In the genomic region with DNA sequence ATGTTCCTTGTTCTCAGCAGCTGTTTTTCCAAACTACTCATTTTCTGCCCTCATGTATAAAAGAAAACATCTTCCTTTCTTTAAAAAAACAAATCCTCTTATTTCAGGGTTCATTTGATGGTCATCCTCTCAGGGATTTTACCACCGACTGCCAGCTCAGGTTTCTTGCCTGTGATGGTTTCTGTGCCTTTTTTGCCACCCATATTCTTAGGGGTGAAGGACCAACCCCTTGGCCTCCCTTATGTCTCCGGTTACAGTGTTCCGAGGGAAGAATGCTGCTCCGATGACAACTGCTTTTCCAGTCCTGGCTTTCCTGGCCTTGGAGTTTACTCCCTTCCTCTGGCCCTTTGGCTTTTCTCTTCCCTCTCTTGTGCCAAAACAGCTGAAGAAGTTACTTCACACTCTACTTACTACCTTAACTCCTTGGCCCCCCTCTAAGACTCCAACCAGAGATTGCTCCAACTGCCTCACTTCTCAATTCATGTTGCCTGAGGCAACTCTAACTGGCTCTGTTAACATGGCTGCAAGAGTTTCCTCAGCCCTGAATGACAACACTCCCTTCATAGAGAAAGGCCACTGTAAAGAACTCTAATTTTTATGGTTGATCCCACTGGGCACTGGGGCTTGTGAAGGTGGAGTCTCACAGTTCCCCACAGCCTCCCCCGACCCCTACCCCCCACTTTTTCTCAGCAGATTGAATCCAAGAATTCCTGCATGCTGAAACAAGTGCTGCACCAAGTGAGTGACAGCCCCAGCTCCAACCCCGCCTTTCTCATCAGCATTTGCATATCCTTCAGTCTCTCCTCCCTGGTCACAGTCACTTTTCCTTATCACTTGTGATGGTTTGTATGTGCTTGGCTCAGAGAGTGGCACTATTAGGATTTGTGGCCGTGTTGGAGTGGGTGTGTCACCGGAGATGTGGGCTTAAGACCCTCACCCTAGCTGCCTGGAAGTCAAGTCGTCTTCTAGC, we compare ENCODE assay signal across 9 mouse cellular contexts. TPM values are rescaled to one million over a fixed set of nuclear protein-coding genes. Genes with fewer than 3 reads are reported as not detected.
DNase-seq lines count a peak whose midpoint lies in the region; ATAC-seq and TF ChIP-seq lines count a peak whose summit lies in the region.
"Had no signal": no experiment of that assay in that cellular context is flagged by ENCODE, and none has a peak within 500 bp of the region (broad histone marks: within the 10 kb centered on the region; RNA-seq: fewer than 3 reads in every experiment).

No protein-coding gene starts in this region.

- H3K9ac ChIP-seq in kidney, embryonic 14.5 days (ENCODE audit: low read depth, low read length), result peak overlapping the region; percentile 34; the same call in 1 of the 2 replicates
- H3K9ac ChIP-seq in liver, embryonic 12.5 days, result peak overlapping the region; percentile 17; the same call in 1 of the 2 replicates

- CTCF ChIA-PET in Patski (lab: Charles Lee), result interaction anchor here (1.3 kb wide), 1 partner anchor 13 kb away, joined by 3 read pairs; no protein-coding TSS in a partner anchor

- in situ Hi-C loops in Patski (cut with MboI; ENCODE audit: low pct_unique_long_range_greater_than_20kb), result no loop called here

- WGBS in kidney, embryonic 14.5 days, result 30% methylated on average over 9 of the region's 9 CpGs
- 59% methylated on average over 9 of the region's 9 CpGs for WGBS in liver, embryonic 12.5 days (ENCODE audit: insufficient replicate concordance)

- TF ChIP-seq CTCF in Patski (IDR thresholded peaks at IDR 0.05), result no peak

- no peaks in the 10 kb centered on the region for H3K27me3 ChIP-seq in kidney, embryonic 14.5 days (ENCODE audit: control insufficient read depth, insufficient read depth, low read length)
- no peaks in the 10 kb centered on the region for H3K27me3 ChIP-seq in Patski
- H3K27me3 ChIP-seq in liver, embryonic 12.5 days (replicated peaks), result no peaks in the 10 kb centered on the region

- no peak overlapping the region for H3K4me3 ChIP-seq in kidney, embryonic 14.5 days (ENCODE audit: low read length)
- no peak overlapping the region for H3K4me3 ChIP-seq in liver, embryonic 12.5 days

- DNase-seq in kidney, adult 8-10 months, result no peak
- DNase-seq in Patski (ENCODE audit: low read depth, low spot score), result no peak
- DNase-seq in fat pad, adult 2 months (ENCODE audit: extremely low read depth, low read depth, low spot score), result peak; percentile 57
- no peak for DNase-seq in cerebellum, adult 9-11 months
- no peak for DNase-seq in right cerebral cortex, postnatal 25 days
- DNase-seq: gastrocnemius, postnatal 10 days had no signal

- peaks cover 12% of the 10 kb centered on the region for H3K36me3 ChIP-seq in kidney, embryonic 14.5 days (ENCODE audit: control insufficient read depth, insufficient read depth, low read length)
- peaks cover 63% of the 10 kb centered on the region for H3K36me3 ChIP-seq in liver, embryonic 12.5 days

- peak; percentile 18; the same call in 1 of the 2 replicates for ATAC-seq in kidney, embryonic 14.5 days (ENCODE audit: low FRiP score, low TSS enrichment)
- peak; percentile 10 for ATAC-seq in Patski
- no peak for ATAC-seq in liver, embryonic 12.5 days
- ATAC-seq in granulocyte monocyte progenitor cell, adult 5-6 weeks (replicated peaks; ENCODE audit: poor library complexity, severe bottlenecking), result no peak

- H3K27ac ChIP-seq in kidney, embryonic 14.5 days (ENCODE audit: low read depth, low read length), result peak overlapping the region; percentile 74
- peak overlapping the region; percentile 74 for H3K27ac ChIP-seq in liver, embryonic 12.5 days

- H3K9me3 ChIP-seq in kidney, embryonic 14.5 days (ENCODE audit: control insufficient read depth, low read length), result no peaks in the 10 kb centered on the region
- no peaks in the 10 kb centered on the region for H3K9me3 ChIP-seq in liver, embryonic 12.5 days (replicated peaks)

- H3K4me2 ChIP-seq in kidney, embryonic 14.5 days (replicated peaks; ENCODE audit: low read depth, low read length), result peak overlapping the region; percentile 10; the same call in 1 of the 2 replicates
- H3K4me2 ChIP-seq in liver, embryonic 12.5 days, result peak overlapping the region; percentile 99

- POLR2A ChIA-PET in Patski (lab: Charles Lee), result no interaction called here

- H3K4me1 ChIP-seq in kidney, embryonic 14.5 days (ENCODE audit: control insufficient read depth, insufficient read depth, low read length), result peaks cover 32% of the 10 kb centered on the region
- H3K4me1 ChIP-seq in liver, embryonic 12.5 days, result peaks cover 47% of the 10 kb centered on the region

RNA-seq across cellular contexts. Expression of gene Smim4, which starts 3.4 kb away (rescaled TPM):
- polyA plus RNA-seq in kidney, embryonic 14.5 days (2014; fragmentation: Nextera tagmentation; extraction: Ambion mirVana), result 98.5 and 124 TPM in 2 replicates
- polyA plus RNA-seq in Patski (2021), result 75.7 TPM
- polyA plus RNA-seq in liver, embryonic 12.5 days (2016; fragmentation: Nextera tagmentation; extraction: Ambion mirVana), result 95.4 and 103 TPM in 2 replicates
- total RNA-seq in granulocyte monocyte progenitor cell, adult 5-6 weeks (2014; fragmentation: Nextera tagmentation), result 183 and 200 TPM in 2 replicates
- 85.5 and 91.3 TPM in 2 replicates for total RNA-seq in granulocyte monocyte progenitor cell, adult 5-6 weeks (2017)

RNA-seq across cellular contexts. Expression of gene Nt5dc2, which starts 5.5 kb away (rescaled TPM):
- polyA plus RNA-seq in kidney, embryonic 14.5 days (2014; fragmentation: Nextera tagmentation; extraction: Ambion mirVana), result 377 and 517 TPM in 2 replicates
- 268 TPM for polyA plus RNA-seq in Patski (2021)
- polyA plus RNA-seq in liver, embryonic 12.5 days (2016; fragmentation: Nextera tagmentation; extraction: Ambion mirVana), result 298 and 306 TPM in 2 replicates
- total RNA-seq in granulocyte monocyte progenitor cell, adult 5-6 weeks (2014; fragmentation: Nextera tagmentation), result 107 and 116 TPM in 2 replicates
- 172 and 213 TPM in 2 replicates for total RNA-seq in granulocyte monocyte progenitor cell, adult 5-6 weeks (2017)

RNA-seq across cellular contexts. Expression of gene Stab1, which starts 43.0 kb away (rescaled TPM):
- polyA plus RNA-seq in kidney, embryonic 14.5 days (2014; fragmentation: Nextera tagmentation; extraction: Ambion mirVana), result 39.8 and 41.1 TPM in 2 replicates
- polyA plus RNA-seq in Patski (2021), result 0.74 TPM
- 27.4 and 28.0 TPM in 2 replicates for polyA plus RNA-seq in liver, embryonic 12.5 days (2016; fragmentation: Nextera tagmentation; extraction: Ambion mirVana)
- not detected in 2 replicates for total RNA-seq in granulocyte monocyte progenitor cell, adult 5-6 weeks (2014; fragmentation: Nextera tagmentation)
- total RNA-seq in granulocyte monocyte progenitor cell, adult 5-6 weeks (2017), result 3.0 TPM in 1 of 2 replicates, not detected in the other

Comparison
In these comparisons a context has a peak if more than half of its experiments do, and no peak if none do; other contexts are left out.
1. ATAC-seq: peak in kidney, embryonic 14.5 days (single experiment) and Patski (single experiment); none in liver, embryonic 12.5 days (single experiment) and granulocyte monocyte progenitor cell, adult 5-6 weeks (single experiment).
2. RNA of gene Stab1, which starts 43.0 kb away (polyA plus RNA-seq): 39.8 to 41.1 TPM in kidney, embryonic 14.5 days and 27.4 to 28.0 TPM in liver, embryonic 12.5 days; 0.74 TPM in Patski (single experiment); every median in the first group is over 10 times any median in the second.